Mouse (Mus musculus) WW6 (cell line): ENCODE data around the gene Usp50.

ENCODE experiments used
- DNase-seq: peaks from one replicate; pipeline ENCODE4 v3.0.0-alpha.2; 2013; ENCODE audit warnings: low read depth, low spot score

The Usp50 gene

DNA sequence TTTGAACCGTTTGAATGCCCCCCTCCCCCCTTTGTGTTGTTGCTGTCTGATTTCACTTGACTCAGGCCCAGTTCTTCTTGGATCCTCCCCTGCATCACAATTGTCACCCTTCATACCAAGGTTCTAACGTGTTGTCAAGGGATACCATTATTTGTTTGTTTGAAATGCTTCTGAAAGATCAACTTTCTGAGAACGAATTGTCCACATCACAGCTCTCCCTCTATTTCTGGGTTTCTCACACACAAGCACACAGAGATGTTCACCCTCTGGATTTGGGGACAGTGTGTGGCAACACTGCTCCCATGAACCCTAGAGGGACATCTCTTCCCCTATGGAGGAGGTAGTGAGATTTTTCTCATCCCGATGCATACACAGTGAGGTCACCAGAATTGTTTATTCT, at the start of gene Usp50:
Usp50 (minus strand) TSS at position 101 of the 400 bp plus-strand sequence.
- DNase-seq: no peak

DNA sequence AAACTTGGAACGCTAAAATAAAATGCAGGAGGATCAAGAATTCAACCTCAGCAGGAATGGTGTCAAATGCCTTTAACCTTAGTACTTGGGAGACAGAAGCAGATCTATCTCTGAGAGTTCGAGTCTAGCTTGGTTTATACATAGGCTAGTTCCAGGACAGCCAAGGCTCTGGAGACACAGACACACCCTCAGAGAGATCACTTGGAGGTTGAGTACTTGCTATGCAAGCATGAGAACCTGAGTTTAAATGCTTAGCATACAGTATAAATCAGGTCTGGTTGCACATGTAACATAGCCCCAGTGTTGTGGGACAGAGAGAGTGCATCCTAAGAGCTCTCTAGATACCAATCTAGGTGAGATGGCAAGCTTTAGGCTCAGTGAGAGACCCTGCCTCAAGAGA, 34.1 kb upstream of the Usp50 start:
- no peak for DNase-seq

DNA sequence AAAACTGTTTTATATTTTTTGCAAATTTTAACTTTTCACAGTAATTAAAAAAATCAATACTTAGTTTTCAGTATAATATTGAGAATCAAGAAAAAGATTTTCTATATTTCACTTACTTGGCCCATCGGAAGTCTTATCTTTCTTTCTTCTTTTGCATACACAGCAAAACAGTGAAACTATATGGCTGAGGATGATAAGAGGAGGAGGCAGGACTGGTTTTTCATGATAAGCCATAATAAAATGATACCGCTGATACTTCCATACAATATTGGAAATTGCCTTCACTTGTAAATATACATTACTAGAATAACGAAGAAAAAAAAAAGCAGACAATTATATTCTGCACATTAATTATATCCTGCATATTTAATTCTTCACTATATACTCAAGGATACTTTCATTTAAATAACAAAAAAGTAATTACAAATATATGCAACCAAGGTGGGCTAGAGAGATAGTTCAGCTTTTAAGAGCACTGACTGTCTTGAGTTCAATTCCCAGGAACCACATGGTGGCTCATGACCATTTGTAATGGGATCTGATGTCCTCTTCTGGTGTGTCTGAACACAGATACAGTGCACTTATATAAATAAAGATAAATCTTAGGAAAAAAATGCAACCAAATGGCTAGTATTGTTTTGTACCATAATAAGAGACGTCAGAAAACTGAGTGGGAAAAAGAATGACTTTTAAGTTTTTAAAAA, 33.5 kb upstream of the Usp50 start:
- no peak for DNase-seq

DNA sequence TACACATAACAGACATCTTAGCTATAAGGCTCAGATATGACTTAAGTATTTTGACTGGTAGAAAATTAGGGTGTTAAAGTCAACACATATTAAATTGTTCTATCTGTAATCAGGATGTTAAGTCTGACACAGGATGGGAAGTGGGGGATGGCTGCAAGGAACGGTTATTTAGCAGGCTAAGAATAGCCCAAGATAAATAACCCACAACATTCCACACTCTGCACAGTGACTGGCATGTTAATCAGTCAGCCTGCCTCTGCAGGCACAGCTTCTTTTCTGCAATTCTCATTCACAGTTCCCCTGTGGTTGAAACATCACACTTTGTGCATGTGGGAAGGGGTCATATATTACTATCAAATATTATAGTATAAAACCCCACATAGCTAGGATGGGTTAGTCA, 32.6 kb upstream of the Usp50 start:
- DNase-seq: no peak

DNA sequence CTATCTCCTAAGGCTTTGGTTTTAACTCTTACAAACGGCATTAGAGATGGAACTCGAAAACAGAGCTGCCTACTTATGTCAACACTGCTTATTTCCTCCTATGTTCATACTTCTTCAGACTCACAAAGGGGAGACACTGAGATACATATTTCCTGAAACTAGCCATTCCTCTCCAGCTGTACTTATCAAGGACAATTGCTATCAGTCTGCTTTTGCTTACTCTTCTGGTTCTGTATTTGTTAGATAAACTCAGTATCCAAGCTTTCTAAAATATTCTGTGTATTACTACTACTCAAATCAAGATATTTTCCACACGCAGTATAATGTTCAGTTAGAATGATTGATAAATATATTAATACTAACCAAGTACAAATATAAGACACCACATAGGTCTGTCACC, 18.7 kb upstream of the Usp50 start:
- DNase-seq: no peak

DNA sequence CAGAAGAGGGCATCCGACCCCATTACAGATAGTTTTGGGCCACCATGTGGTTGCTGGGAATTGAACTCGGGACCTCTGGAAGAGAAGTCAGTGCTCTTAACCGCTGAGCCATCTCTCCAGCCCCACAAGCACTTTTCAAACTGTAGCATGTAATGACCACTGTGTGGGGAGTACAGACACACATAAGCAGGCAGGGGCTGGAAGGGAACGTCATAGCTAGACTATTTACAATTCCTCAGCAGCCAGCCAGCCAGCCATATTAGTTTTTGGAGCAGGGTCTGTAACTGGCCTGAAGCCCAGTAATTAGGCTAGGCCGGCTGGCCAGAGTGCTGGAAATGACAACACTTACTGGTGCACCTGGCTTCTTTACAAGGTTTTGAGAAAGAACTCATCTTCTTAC, 15.2 kb upstream of the Usp50 start:
- no peak for DNase-seq

DNA sequence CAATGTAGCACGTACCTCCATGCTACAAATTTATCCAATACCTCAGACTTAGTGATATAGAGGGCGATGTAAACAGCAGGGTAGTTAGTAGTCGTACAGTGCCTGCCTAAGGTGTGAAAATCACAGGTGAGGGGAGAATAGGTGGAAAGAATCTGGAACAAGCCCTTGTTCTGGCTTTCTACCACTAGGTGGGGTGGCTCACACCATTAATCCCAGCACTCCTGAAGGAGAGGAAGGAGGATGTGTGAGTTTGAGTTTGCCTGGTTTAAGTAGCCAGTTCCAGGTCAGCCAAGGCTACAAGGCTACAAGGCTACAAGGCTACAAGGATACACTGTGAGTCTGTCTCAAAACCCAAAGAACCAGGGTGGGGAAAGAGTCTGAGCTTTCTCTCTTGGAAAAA, 12.4 kb upstream of the Usp50 start:
- no peak for DNase-seq

DNA sequence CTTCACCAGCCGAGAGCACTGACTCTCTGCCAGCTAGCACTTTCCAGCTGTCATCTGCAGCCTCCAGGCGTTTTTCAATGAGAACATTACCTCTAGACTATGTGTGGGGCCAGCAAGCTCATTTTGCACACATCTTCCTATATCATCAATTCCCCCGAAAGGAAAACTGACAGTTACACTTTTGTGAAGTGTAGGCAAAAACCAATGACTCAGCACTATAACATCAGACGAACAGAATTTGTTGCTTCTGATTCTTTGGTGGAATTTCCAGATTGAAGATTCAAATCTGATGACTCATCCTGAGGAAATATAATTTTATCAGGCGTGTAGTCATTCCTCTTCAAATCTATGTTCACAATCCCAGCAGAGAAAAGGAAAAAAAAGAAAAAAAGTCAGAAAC, 9.3 kb upstream of the Usp50 start:
- no peak for DNase-seq

DNA sequence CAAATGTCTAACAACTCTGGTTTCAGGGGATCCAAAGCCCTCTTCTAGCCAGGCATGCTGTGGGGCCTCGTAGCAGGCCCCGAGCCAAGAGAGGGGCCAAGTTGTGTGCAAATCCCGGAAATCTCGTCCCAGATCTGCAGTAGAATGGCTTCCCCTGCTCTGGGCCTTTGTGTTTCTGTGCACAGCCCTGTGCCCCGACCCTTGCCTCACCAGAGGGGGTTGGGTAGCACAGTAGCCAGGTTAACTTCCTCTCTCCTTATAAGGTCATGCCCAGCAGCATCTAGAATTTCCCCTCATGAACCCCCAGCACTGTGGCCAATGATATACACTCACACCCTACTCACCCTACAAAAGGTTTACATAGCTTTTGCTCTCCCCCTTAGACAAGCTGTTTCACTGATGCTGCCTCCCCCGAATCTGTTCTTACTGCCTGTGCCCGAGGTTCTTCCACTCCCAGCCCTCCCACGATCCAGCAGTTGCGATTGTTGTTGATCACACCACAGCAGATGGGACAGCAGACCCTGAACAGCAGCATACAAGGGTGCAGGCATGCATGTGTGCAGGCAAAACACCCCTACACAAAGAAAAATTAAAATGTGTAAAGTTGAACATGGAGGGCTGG, 4.6 kb upstream of the Usp50 start:
- DNase-seq: no peak

DNA sequence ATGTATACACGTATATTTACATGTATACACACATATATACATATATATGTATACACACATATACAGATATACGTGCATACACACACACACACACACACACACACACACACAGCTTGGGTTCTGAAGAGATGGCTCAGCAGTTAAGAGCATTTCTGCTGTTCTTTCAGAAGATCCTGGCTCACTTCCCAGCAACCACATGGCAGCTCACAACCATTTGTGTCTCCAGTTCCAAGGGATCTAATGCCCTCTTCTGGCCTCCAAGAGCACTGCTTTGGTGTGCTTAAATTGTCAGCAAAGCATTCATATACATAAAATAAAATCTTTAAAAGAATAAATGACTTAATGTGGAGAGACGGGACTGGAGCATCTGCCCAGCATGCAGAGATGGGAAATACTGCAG, 837 bp downstream of the Usp50 start:
- no peak for DNase-seq

DNA sequence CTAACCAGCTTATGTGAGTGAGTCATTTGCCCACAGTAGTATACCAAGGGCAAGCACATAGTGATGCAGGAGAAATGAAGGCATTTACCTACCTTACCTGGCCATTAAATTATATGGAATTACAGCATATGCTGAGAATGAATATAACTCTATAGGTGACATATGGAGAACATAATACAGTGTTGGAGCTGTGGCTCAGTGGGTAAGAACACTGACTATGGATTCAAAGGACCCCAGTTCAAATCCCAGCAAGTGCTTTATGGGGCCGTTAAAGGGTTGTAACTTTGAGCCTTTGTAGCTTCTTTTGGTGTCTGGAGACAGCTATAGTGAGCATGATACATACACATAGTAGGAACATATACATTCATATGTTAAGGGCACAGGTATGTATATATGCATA, 1.8 kb downstream of the Usp50 start:
- no peak for DNase-seq

DNA sequence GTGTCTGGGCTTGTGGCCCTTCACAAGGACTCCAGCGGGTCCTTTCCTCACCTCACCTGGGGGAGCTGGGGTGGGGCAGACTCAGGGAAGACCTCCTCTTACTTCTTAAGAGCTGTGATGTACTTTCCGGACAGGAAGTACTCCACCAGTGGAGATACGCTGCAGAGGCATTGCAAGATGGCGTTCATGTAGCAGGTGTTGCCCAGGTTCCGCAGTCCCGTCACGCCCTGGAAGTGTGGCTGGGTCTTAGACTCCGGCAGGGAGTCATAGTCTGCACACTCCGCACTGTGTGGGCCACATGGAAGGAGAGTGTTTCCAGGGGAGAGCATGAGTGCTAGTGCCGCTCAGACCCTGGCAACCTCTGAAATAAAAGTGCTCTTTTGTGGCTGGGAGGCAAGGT, 3.0 kb downstream of the Usp50 start:
- no peak for DNase-seq

DNA sequence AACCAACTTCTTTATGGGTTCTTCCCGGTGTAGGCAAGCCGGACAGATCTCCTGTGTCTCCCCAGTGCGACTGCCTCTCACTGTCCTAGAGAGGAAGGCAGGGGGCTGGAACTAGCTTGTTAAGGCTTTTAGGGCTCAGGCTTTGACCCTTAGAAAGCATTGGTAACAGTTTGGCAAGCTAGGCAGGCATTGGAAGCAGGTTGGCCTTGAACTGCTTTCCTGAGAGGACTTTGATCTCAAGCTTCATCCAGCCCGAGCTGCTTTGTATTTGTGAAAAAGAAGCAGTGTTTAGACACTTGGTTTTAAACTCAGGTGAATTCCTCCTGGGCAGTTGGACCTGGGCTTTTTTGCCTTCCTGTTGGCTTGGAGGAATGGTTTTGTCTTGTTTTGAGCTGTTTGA, 4.5 kb downstream of the Usp50 start:
- DNase-seq: no peak

DNA sequence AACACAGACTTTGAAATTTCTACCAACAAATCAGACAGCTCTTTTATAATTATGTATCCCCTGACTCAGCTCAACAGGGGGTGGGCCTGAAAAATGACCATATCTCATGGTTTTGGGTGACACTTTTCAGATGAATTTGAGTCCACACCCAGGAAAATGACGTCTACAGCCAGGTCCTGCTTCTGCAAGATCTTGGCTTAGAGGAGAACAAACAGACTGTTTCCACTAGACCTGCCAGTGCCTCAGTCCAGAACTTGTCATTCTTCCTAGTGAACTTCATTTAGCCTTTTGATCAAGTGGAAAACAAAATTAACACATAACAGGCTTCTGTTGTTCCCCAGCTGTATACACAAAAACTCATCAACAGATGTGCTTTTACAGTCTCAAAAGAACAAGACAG, 6.9 kb downstream of the Usp50 start:
- DNase-seq: no peak

DNA sequence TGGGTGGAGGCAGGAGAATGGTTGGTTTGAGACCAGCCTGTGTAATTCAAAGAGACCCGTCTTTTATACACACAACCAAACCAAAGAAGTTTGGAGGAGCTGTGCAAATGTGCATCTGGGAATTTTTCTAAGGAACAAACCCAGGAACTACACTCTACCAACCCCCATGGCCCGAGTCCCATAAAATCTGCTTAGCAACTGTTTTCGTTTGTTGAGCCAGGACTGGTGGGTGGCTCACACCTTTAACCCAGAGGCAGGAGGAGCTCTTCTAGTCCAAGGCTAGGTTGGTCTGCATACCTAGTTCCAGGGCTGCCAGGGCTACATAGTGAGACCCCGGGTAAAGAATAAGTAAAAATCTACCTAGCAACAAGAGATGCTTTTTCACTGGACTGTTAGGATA, 7.3 kb downstream of the Usp50 start:
- DNase-seq: no peak

DNA sequence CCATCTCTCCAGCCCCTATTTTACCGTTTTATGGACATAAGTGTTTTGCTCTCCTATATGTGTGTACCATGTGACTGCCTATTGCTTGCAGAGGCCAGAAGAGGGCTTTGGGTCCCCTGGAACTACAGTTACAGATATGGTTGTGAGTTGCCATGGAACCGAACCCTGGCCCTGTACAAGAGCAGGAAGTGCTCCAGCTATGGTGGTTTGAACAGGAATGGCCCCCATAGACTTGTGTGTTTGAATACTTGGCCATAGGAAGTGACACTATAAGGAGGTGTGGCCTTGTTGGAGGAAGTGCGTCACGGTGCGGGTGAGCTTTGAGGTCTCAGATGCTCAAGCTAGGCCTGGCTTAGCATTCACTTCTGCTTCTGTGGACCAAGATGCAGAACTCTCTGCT, 11.1 kb downstream of the Usp50 start:
- DNase-seq: no peak

DNA sequence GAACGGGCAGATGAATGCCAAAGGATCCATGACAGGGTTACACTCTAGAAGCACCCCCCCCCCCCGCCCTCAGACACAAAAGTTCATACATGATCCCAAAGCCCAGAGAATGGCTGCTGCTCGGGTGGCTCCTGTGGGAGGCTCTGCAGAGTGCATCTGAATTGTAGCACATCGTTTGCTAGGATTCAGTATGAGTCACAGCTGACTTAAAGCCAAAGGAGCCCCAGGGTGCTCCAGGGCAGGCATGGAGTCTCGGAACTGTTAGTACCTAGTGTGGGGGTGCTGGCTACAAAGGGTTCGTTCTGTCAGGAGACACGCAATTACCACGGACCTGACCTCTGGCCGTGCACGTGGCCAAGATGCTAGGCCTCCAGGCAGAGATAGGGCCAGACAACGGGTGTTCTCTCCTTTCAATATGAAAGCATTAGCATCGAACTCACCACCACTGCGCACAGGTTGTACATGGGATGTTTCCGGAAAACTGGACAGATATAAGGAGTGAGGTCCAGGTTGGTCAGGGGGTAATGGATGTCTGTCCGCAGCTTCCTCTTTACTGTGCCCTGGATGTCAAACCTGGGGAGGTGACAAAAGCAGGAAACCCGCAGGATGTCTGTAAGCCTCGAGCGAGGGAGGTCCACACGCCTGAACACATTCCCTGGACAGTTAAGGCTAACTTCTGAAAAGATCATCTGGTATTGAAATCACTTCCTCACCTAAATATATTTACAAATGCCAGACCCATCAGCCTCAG, 13.7 kb downstream of the Usp50 start:
- no peak for DNase-seq

DNA sequence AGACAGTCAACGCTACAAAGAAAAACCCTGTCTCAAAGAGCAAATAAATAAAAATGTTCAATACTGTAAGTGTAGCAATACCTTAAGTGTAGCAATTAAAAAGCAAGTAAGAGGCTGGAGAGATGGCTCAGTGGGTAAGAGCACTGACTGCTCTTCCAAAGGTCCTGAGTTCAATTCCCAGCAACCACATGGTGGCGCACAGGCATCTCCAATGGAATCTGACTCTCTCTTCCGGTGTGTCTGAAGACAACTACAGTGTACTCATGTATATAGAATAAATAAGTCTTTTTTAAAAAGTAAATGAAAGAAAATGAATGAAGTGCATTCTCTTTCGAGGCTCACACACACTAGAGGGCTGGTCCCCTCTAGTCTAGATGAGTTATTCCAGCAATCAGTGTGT, 15.1 kb downstream of the Usp50 start:
- DNase-seq: no peak

DNA sequence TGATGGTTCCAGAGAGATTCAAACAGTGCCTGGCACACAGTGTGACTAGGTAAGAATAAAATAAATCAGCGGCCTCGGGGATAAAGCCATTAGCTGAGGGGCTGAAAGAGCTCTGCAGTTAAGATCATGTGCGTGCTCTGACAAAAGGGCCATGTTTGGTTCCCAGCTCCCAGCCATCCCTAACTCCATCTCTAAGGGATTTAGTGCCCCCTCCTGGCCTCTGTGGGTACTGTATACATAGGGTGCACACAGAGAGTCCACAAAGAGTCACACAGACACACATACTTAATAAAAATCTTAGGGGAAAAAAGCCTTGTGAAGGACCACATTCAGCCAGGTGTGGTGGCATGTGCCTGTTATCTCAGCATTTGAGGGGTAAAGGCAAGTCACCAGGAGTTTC, 15.7 kb downstream of the Usp50 start:
- no peak for DNase-seq

DNA sequence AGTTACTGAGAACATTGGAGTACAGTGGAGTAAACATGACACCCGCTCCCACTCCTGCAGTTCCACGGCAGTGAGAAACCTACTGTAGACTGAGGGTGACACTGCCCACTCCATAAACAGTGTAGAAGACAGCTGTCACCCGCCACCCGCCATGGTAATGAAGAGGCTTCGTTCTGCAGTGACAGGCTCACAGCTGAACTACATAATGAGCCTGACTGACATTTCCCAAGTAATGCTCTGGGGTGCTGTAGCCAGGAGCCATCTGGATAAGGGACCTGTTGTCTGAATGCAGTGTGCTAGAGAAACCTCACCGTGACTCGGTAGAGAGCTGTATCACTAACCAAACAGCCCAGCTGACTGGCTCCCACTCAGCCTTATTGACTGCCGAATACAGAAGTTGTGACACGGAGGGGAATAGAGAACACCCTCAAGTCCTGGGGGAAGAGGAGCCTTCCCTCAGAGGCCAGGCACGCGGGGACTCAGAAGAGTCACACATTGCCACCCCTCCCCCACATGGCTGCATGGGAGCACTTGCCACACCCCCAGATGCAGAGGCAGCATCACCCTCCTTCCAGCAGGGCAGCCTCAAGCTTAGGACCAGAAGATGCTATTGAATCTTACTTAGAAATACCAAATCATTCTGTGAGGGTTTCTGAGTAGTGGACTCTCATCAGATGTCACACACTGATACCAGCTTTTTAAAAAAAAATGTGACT, 17.2 kb downstream of the Usp50 start:
- no peak for DNase-seq

DNA sequence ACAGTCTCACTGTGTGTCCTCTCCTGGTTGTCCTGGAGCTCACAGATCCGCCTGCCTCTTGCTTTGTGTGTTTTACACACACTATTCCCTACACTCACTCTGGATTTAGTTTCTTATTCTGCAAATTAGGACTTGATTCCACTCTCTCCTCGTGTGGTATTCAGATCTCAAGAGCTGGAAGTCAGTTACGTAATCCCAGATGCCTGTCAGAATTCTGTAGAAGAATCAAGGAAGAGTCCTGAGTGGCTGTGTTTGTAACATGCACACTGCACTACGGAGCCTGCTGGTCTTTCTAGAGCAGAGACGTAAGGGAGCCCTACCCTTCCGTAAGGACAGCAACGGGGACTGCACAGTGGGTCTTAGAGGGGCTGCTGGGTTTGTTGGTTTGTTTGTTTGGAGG, 23.9 kb downstream of the Usp50 start:
- DNase-seq: no peak

DNA sequence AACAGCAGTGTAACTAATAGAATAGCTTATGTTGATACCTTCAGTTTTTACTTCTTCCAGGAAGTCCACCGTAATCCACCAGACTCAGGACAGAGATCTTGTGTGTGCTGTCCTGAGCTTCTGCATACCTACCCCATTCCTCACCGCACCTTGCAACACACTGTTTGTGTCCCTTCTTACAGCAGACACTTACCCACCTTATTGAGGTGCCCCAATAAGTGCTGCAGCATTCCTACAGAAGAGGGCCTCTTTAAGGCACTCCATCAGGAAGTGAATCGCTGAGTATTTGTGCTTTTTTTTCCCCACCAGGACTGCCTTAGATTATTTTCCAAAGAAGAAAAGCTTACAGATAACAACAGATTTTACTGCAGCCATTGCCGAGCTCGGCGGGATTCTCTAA, 27.6 kb downstream of the Usp50 start:
- DNase-seq: no peak
